Mouse (Mus musculus) heart, postnatal 36 days (tissue): ENCODE results near the gene Tex33. TPM values are rescaled to one million over a fixed set of nuclear protein-coding genes. Genes with fewer than 3 reads are reported as not detected.

Experiments
- DNase-seq, 2 experiments: peaks; one replicate each; pipeline ENCODE4 v3.0.0; 2021 to 2022
- intact Hi-C: fragments of 180-260 bp; cut with DNase I; formaldehyde crosslinking; loops from one replicate; pipeline ENCODE4 v1.15.1; 2025
- total RNA-seq, 2 experiments: library from RNA; stranded (reverse); gene quantifications; 2 replicates each; pipeline ENCODE4 v1.2.3; 2021

Tex33 gene
- total RNA-seq, result not detected

GRCm38 (mm10) chr15:78395478-78395962 is at the start of gene Tex33:
TSS of gene Tex33 (minus strand) at chr15:78395912.
- intact Hi-C loops, result no loop called here
- no peak for DNase-seq

- DNase-seq, result no peak
- intact Hi-C loops, result no loop called here
These were observed 48.1 kb upstream of the Tex33 start for GRCm38 (mm10) chr15:78443857-78444256.

- no peak for DNase-seq
- intact Hi-C loops, result no loop called here
These were observed 46.5 kb upstream of the Tex33 start for GRCm38 (mm10) chr15:78442231-78442630.

- intact Hi-C loops, result loop anchor here (5.0 kb wide), 1 partner anchor 182 kb away; no protein-coding TSS in a partner anchor
- DNase-seq, result no peak
These were observed 43.3 kb upstream of the Tex33 start for GRCm38 (mm10) chr15:78438973-78439372.

- intact Hi-C loops, result loop anchor here (5.0 kb wide), 1 partner anchor 181 kb away; no protein-coding TSS in a partner anchor
- DNase-seq, result no peak
These were observed 42.8 kb upstream of the Tex33 start for GRCm38 (mm10) chr15:78438505-78438904.

GRCm38 (mm10) chr15:78438018-78438394 is 42.3 kb upstream of the Tex33 start:
- intact Hi-C loops, result loop anchor here (5.0 kb wide), 1 partner anchor 181 kb away; no protein-coding TSS in a partner anchor
- no peak for DNase-seq

GRCm38 (mm10) chr15:78437237-78438017 is 41.7 kb upstream of the Tex33 start:
- intact Hi-C loops, result loop anchor here (5.0 kb wide), 1 partner anchor 180 kb away; no protein-coding TSS in a partner anchor

GRCm38 (mm10) chr15:78436380-78437192 is 40.9 kb upstream of the Tex33 start:
- peak; percentile 83 for DNase-seq
- intact Hi-C loops, result loop anchor here (5.0 kb wide), 1 partner anchor 179 kb away; no protein-coding TSS in a partner anchor

More at GRCm38 (mm10) chr15:78437237-78438017, 41.7 kb upstream of the Tex33 start:
- DNase-seq, result peak; percentile 59 to 71

- intact Hi-C loops, result loop anchor here (5.0 kb wide), 1 partner anchor 178 kb away; no protein-coding TSS in a partner anchor
These were observed 40.0 kb upstream of the Tex33 start for GRCm38 (mm10) chr15:78435681-78436080.

GRCm38 (mm10) chr15:78434896-78435520 is 39.3 kb upstream of the Tex33 start:
- intact Hi-C loops, result loop anchor here (5.0 kb wide), 1 partner anchor 178 kb away; no protein-coding TSS in a partner anchor

More at GRCm38 (mm10) chr15:78435681-78436080, 40.0 kb upstream of the Tex33 start:
- DNase-seq, result no peak

GRCm38 (mm10) chr15:78431541-78432121 is 35.9 kb upstream of the Tex33 start:
- intact Hi-C loops, result no loop called here
- DNase-seq, result no peak

More at GRCm38 (mm10) chr15:78434896-78435520, 39.3 kb upstream of the Tex33 start:
- no peak for DNase-seq

GRCm38 (mm10) chr15:78430874-78431273 is 35.2 kb upstream of the Tex33 start:
- intact Hi-C loops, result no loop called here
- no peak for DNase-seq

- intact Hi-C loops, result loop anchor here (2.0 to 5.0 kb wide), 2 partner anchors 23 to 258 kb away; partner anchors contain the start of genes Ift27 and Mpst
- peak; percentile 27 to 42 for DNase-seq
These were observed 34.3 kb upstream of the Tex33 start for GRCm38 (mm10) chr15:78429871-78430622.

- intact Hi-C loops, result loop anchor here (2.0 to 5.0 kb wide), 2 partner anchors 22 to 257 kb away; partner anchors contain the start of genes Ift27 and Mpst
- no peak for DNase-seq
These were observed 33.4 kb upstream of the Tex33 start for GRCm38 (mm10) chr15:78429139-78429459.

GRCm38 (mm10) chr15:78428391-78429138 is 32.9 kb upstream of the Tex33 start, which contains the start of gene Kctd17:
TSS of gene Kctd17 (plus strand) at chr15:78428564.
- intact Hi-C loops, result loop anchor here (2.0 to 5.0 kb wide), 2 partner anchors 22 to 256 kb away; partner anchors contain the start of genes Ift27 and Mpst
- peak; percentile 72 to 76 for DNase-seq

GRCm38 (mm10) chr15:78425230-78425629 is 29.5 kb upstream of the Tex33 start:
- intact Hi-C loops, result loop anchor here (5.0 kb wide), 1 partner anchor 253 kb away; the partner anchor contains the start of gene Ift27
- DNase-seq, result no peak

GRCm38 (mm10) chr15:78424507-78424906 is 28.8 kb upstream of the Tex33 start:
- no peak for DNase-seq
- intact Hi-C loops, result loop anchor here (5.0 kb wide), 1 partner anchor 237 kb away; no protein-coding TSS in a partner anchor
